Mouse (Mus musculus): ENCODE results near the gene Stag3. TPM values are rescaled to one million over a fixed set of nuclear protein-coding genes. Genes with fewer than 3 reads are reported as not detected.

Gene Stag3
- polyA plus RNA-seq (2017; shearing (Covaris generic)) = 0.95 TPM

GRCm38 (mm10) chr5:138279585-138280424 is at the start of gene Stag3, which contains the start of the genes Gm43720 and Gpc2:
Gene Stag3, plus strand, starts transcription at chr5:138280240.
Gene Gm43720, minus strand, starts transcription at chr5:138279958.
Gene Gpc2, minus strand, starts transcription at chr5:138280005.

GRCm38 (mm10) chr5:138255353-138256093 is 24.5 kb upstream of the Stag3 start, which contains the start of gene Lamtor4:
Gene Lamtor4, plus strand, starts transcription at chr5:138255482.

GRCm38 (mm10) chr5:138263260-138264206 is 16.5 kb upstream of the Stag3 start, which contains the start of gene BC037034:
Gene BC037034, minus strand, starts transcription at chr5:138264033.

GRCm38 (mm10) chr5:138272409-138272923 is 7.6 kb upstream of the Stag3 start, which contains the start of gene Gal3st4:
Gene Gal3st4, minus strand, starts transcription at chr5:138272840.

GRCm38 (mm10) chr5:138341661-138342060 is 61.6 kb downstream of the Stag3 start, which contains the start of gene Pvrig:
Gene Pvrig, plus strand, starts transcription at chr5:138341961.

Other genes with a start within 250 kb of the Stag3 start
- not detected for gene Smok3c, start 227.0 kb upstream of the Stag3 start, polyA plus RNA-seq (2017; shearing (Covaris generic))
- gene Zkscan1, start 195.2 kb upstream of the Stag3 start, polyA plus RNA-seq (2017; shearing (Covaris generic)) = 24.1 TPM
- 26.3 TPM for gene Zscan21, start 163.3 kb upstream of the Stag3 start, polyA plus RNA-seq (2017; shearing (Covaris generic))
- gene Zfp113, start 124.5 kb upstream of the Stag3 start, polyA plus RNA-seq (2017; shearing (Covaris generic)) = 23.3 TPM
- gene Cops6, start 119.2 kb upstream of the Stag3 start, polyA plus RNA-seq (2017; shearing (Covaris generic)) = 230 TPM
- gene Ap4m1, start 108.2 kb upstream of the Stag3 start, polyA plus RNA-seq (2017; shearing (Covaris generic)) = 11.0 TPM
- gene Mcm7, start 107.8 kb upstream of the Stag3 start, polyA plus RNA-seq (2017; shearing (Covaris generic)) = 95.0 TPM
- gene Taf6, start 92.8 kb upstream of the Stag3 start, polyA plus RNA-seq (2017; shearing (Covaris generic)) = 57.0 TPM
- 20.8 TPM for gene Cnpy4, start 92.8 kb upstream of the Stag3 start, polyA plus RNA-seq (2017; shearing (Covaris generic))
- gene Mblac1, start 85.9 kb upstream of the Stag3 start, polyA plus RNA-seq (2017; shearing (Covaris generic)) = 0.56 TPM
- gene Nxpe5, start 54.3 kb upstream of the Stag3 start, polyA plus RNA-seq (2017; shearing (Covaris generic)) = 0.09 TPM
- 118 TPM for gene Lamtor4, start 24.8 kb upstream of the Stag3 start, polyA plus RNA-seq (2017; shearing (Covaris generic))
- gene BC037034, start 16.2 kb upstream of the Stag3 start, polyA plus RNA-seq (2017; shearing (Covaris generic)) = 9.8 TPM
- gene Gal3st4, start 7.4 kb upstream of the Stag3 start, polyA plus RNA-seq (2017; shearing (Covaris generic)) = 1.3 TPM
- not detected for gene Gm43720, start 282 bp upstream of the Stag3 start, polyA plus RNA-seq (2017; shearing (Covaris generic))
- gene Gpc2, start 235 bp upstream of the Stag3 start, polyA plus RNA-seq (2017; shearing (Covaris generic)) = 1.9 TPM
- gene Pvrig, start 61.7 kb downstream of the Stag3 start, polyA plus RNA-seq (2017; shearing (Covaris generic)) = 29.4 TPM
- gene Zfp157, start 161.2 kb downstream of the Stag3 start, polyA plus RNA-seq (2017; shearing (Covaris generic)) = 29.4 TPM

Data from activated CD4-positive, CD25-positive, alpha-beta regulatory T cell, adult 9 weeks (primary cell).